Mouse (Mus musculus) common myeloid progenitor, adult 5-6 weeks (primary cell): ENCODE results near the gene Wnt1. TPM values are rescaled to one million over a fixed set of nuclear protein-coding genes. Genes with fewer than 3 reads are reported as not detected.
"Not testable (repeated sequence)": the region's sequence is repeated elsewhere in the genome, so short reads cannot be mapped to it uniquely, and the experiment has no call there.

Source experiments
- ATAC-seq: replicated peaks from 2 replicates; pipeline ENCODE4 v1.8.0; 2016; ENCODE audit warnings: low read depth, mild to moderate bottlenecking, moderate TSS enrichment, inconsistent platforms; ENCODE audit not compliant: poor library complexity, severe bottlenecking
- total RNA-seq: library from RNA; stranded (forward); fragments of 200-1000, 187-1606 nt; gene quantifications from 2 replicates; pipeline ENCODE4 v1.2.3, GENCODE M21; 2017

Wnt1 gene
- total RNA-seq, result not detected in 2 replicates

- ATAC-seq, result no peak; the same call in 1 of the 2 replicates
Observed at GRCm38 (mm10) chr15:98789661-98790535, at the start of gene Wnt1. Gene Wnt1, plus strand, starts transcription at chr15:98789857.

- ATAC-seq, result no peak
Observed at GRCm38 (mm10) chr15:98740219-98740618, 49.4 kb upstream of the Wnt1 start.

GRCm38 (mm10) chr15:98742766-98743428 is 46.8 kb upstream of the Wnt1 start:
- no peak for ATAC-seq

- ATAC-seq, result not testable (repeated sequence)
Observed at GRCm38 (mm10) chr15:98743863-98744262, 45.8 kb upstream of the Wnt1 start.

DNA sequence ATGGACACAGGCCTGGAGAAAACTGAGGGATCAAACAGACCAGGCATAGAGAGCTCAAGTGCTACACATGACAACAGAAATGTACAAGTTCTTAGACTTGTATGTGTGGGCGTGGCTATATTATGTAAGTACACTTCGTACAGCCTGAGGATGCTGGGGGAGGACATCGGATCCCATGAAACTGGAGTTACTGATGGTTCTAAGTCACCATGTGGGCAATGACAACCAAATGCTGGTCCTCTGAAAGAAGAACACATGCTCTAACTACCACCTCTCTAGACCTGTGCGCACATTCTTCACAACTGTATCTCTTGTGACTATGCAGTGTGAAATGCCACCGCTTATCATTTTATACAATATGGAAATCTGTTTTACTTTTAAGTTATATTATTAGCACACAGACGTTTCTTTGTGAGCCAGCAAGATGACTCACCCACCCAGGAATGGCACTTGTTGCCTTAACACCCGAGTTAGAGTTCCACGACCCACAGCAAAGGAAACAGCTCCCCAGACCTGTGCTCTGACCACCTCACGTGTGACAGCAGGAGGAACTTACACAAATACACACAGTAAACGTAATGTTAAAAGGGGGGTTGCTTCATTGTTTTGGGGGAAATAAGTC is 43.2 kb upstream of the Wnt1 start:
- no peak for ATAC-seq

GRCm38 (mm10) chr15:98747296-98747695 is 42.4 kb upstream of the Wnt1 start:
- ATAC-seq, result no peak

DNA sequence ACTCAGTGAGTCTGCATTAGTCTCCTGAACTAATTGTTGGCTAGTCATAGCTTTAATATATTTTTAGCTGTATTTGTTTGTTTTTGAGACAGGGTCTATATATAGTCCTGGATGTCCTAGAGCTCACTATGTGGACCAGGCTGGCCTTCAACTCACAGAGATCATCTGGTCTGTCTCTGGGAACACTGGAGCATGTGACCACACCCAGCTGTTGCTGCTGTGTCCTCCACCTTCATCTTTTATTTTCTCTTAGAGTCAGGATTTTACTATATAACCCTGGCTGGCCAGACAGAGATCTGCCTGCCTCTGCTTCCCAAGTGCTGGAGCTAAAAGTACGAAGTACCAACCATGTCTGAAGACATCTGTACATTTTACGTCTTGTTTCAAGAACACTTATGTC is 40.6 kb upstream of the Wnt1 start:
- ATAC-seq, result no peak

GRCm38 (mm10) chr15:98753021-98753423 is 36.6 kb upstream of the Wnt1 start:
- no peak for ATAC-seq

- no peak for ATAC-seq
Observed at GRCm38 (mm10) chr15:98754125-98754524, 35.5 kb upstream of the Wnt1 start.

- peak; percentile 64 for ATAC-seq
Observed at GRCm38 (mm10) chr15:98762201-98762621, 27.4 kb upstream of the Wnt1 start.

- peak; percentile 94 for ATAC-seq
Observed at GRCm38 (mm10) chr15:98762670-98763529, 26.8 kb upstream of the Wnt1 start, which contains the start of gene Arf3. Gene Arf3, minus strand, starts transcription at chr15:98763214.

DNA sequence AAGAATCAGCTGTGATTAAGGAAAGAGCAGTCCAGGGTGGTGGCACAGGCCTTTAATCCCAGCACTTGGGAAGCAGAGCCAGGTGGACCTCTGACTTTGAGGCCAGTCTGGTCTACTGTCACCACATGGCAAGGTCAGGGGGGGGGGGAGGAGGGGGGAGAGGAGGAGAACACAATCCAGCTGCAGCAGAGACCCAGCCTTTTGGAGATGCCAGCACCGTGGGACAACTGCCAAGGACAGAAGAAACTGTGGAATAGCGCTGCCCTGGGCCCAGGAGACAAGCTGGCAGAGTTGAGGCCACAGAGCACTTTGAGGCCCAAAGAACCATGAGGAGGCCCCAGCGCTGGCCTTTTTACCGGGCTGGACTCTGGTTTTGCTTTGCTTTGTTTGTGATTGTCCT is 23.7 kb upstream of the Wnt1 start:
- ATAC-seq, result no peak

GRCm38 (mm10) chr15:98768259-98768658 is 21.4 kb upstream of the Wnt1 start:
- no peak for ATAC-seq

DNA sequence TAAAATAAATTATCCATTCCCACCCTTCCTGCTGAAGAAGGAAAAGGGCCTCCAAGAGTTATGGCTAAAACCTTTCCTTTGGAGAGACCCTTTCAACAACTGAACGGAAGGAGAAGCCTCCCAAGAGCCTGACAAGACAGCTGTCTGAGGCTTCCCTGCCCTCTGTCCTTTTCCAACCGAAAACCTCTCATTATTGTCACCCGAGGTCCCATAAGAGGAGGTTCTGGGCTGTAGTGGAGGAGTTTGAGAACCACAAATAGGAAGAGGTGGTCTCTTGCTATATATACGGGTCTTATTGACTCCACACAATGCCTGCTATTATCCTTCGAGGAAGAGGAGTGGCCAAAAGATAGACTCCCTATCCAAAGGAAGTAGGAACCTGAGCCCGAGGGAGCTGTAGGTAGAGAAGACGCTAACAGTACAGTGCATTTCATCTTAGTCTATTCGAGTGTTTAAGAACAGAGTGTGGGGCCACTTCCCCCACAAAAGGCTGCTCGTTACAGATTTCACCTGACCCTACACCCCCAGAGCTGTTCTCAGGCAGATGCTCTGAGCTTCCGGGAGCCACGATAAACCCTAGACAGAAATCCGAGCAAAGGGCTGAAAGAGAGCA is 17.7 kb upstream of the Wnt1 start:
- peak; percentile 3; the same call in 1 of the 2 replicates for ATAC-seq

DNA sequence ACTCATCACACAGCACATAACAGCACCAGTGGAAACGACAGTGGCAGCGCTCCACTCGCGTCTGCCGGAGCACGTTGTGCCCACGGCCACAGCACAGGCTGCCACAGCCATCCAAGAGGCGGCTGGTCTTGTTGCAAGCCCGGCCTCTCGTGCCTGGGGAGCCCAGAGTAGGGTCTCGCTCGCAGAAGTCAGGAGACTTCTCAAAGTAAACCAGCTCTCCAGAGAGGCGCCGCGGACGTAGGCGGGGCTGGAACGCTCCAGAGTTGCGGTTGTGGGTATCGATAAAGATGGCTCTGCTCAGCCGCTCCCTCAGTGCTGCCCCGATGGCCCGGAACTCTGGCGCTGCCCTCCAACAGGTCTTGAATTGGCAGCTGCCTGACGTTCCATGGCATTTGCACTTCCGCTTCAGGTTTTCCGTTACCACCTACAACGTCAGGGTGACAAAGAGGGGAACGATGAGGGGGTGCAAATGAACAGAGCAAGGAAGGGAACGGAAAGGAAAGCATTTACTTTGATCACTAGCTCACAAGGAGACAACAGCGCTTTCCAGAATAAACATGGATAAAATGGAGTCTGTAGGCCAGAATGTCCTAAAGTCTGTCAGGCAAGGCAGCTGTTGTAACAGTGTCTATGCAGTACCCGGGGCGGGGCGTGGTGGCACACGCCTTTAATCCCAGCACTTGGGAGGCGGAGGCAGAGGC is 17.0 kb upstream of the Wnt1 start:
- ATAC-seq, result peak; percentile 79

GRCm38 (mm10) chr15:98774096-98774495 is 15.6 kb upstream of the Wnt1 start:
- ATAC-seq, result no peak

GRCm38 (mm10) chr15:98775533-98775932 is 14.1 kb upstream of the Wnt1 start:
- no peak for ATAC-seq

GRCm38 (mm10) chr15:98776280-98777004 is 13.2 kb upstream of the Wnt1 start:
- no peak for ATAC-seq
